Comparison of ENCODE assay signal across 28 mouse cellular contexts in the genomic region with DNA sequence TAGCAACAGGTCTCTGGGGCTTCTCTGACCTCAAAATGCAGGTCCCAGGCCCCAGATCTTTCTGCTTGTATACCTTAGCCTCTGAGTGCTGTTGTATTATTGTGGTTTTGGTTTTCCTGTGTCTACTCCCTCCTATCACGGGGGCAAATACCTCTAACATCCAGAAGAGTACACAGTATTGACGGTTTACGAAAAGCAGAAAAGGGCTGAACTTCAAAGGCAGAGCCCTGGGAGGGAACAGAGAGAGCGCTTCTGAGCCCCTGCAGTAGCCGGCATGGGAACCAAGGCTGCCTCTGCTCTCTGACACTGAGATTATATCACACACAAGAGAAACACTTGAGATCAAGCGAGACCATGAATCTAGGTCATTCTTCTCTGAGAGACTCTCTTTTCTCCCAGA. TPM values are rescaled to one million over a fixed set of nuclear protein-coding genes. Genes with fewer than 3 reads are reported as not detected.
DNase-seq lines count a peak whose midpoint lies in the region; ATAC-seq and TF ChIP-seq lines count a peak whose summit lies in the region.
"Had no signal": no experiment of that assay in that cellular context is flagged by ENCODE, and none has a peak within 500 bp of the region (broad histone marks: within the 10 kb centered on the region; RNA-seq: fewer than 3 reads in every experiment).

No protein-coding gene starts in this region.

- peak; percentile 29 to 32; a peak in 3 of 4 replicates for ATAC-seq in hematopoietic stem cell, adult 5-6 weeks (replicated peaks in 1 of 2; ENCODE audit: insufficient read depth in 1 of 2, low FRiP score in 2 of 2, low TSS enrichment in 1 of 2, low read depth in 1 of 2, poor library complexity in 2 of 2, severe bottlenecking in 2 of 2)
- ATAC-seq: forebrain, embryonic 13.5 days; liver, embryonic 12.5 days had no signal

- no peak for TF ChIP-seq POLR2A in thymus, adult 2 months (IDR thresholded peaks at IDR 0.05; ENCODE audit: control insufficient read depth, extremely low read depth, insufficient read depth, low read length, poor library complexity)

- no peak for TF ChIP-seq CTCF in thymus, adult 2 months (IDR thresholded peaks at IDR 0.05; ENCODE audit: borderline replicate concordance, control insufficient read depth, extremely low read depth, insufficient read depth, low read length, poor library complexity)

- no peaks in the 10 kb centered on the region for H3K36me3 ChIP-seq in thymus, adult 2 months (ENCODE audit: control insufficient read depth, insufficient read depth, low read length)
- H3K36me3 ChIP-seq: embryonic facial prominence, embryonic 13.5 days; heart, embryonic 15.5 days; kidney, embryonic 15.5 days; limb, embryonic 13.5 days; liver, embryonic 12.5 days had no signal

- peaks cover 23% of the 10 kb centered on the region for H3K4me1 ChIP-seq in thymus, adult 2 months (replicated peaks; ENCODE audit: control insufficient read depth, insufficient read depth, low read length)
- H3K4me1 ChIP-seq: heart, embryonic 15.5 days; kidney, embryonic 15.5 days; liver, embryonic 12.5 days; megakaryocyte, embryonic 14.5 days had no signal

- peak overlapping the region; percentile 76 for H3K27ac ChIP-seq in thymus, adult 2 months (ENCODE audit: control insufficient read depth, insufficient read depth, low read length)
- H3K27ac ChIP-seq: embryonic facial prominence, embryonic 13.5 days; forebrain, embryonic 13.5 days; gastrocnemius, adult 2 months; heart, embryonic 15.5 days; kidney, embryonic 15.5 days; limb, embryonic 13.5 days; liver, embryonic 12.5 days had no signal

- WGBS in thymus, adult 2 months: 3% methylated on average over 6 of the region's 6 CpGs

- H3K4me3 ChIP-seq in thymus, adult 2 months (ENCODE audit: control insufficient read depth, insufficient read depth, low read length): no peak overlapping the region
- H3K4me3 ChIP-seq: embryonic facial prominence, embryonic 13.5 days; erythroblast, embryonic 14.5 days; forebrain, embryonic 13.5 days; gastrocnemius, adult 2 months; heart, embryonic 15.5 days; kidney, embryonic 15.5 days; limb, embryonic 13.5 days; liver, embryonic 12.5 days; megakaryocyte, embryonic 14.5 days; myocyte had no signal

- no peaks in the 10 kb centered on the region for H3K27me3 ChIP-seq in thymus, adult 2 months (ENCODE audit: control insufficient read depth, insufficient read depth, low read length)
- H3K27me3 ChIP-seq: embryonic facial prominence, embryonic 13.5 days; forebrain, embryonic 13.5 days; heart, embryonic 15.5 days; kidney, embryonic 15.5 days; limb, embryonic 13.5 days; liver, embryonic 12.5 days; megakaryocyte, embryonic 14.5 days had no signal

- DNase-seq in T-cell, adult 2 months (ENCODE audit: low spot score): peak; percentile 61
- peak; percentile 36 for DNase-seq in thymus, adult 2 months
- peak; percentile 56 for DNase-seq in thymus, postnatal 4 days
- no peak for DNase-seq in cerebellum, postnatal 14 days
- no peak for DNase-seq in left cerebral cortex, adult 11 months (ENCODE audit: low spot score)
- DNase-seq in cerebellum, adult 8-10 months: no peak
- DNase-seq: adrenal gland, postnatal 36 days; cerebellum, adult 11 months; cerebellum, postnatal 25 days; embryo, embryonic 11 days; gastrocnemius, adult 2 months; kidney, adult 11 months; kidney, postnatal 36 days; layer of hippocampus, postnatal 36 days; lung, adult 18-20 months; lung, postnatal 14 days; midbrain, embryonic 14.5 days; spleen, adult 18-20 months had no signal

RNA-seq across cellular contexts. Expression of gene Lmo4, which starts 48.0 kb away (rescaled TPM):
- total RNA-seq in hematopoietic stem cell, adult 5-6 weeks (2017): 36.6 and 47.0 TPM in 2 replicates
- polyA plus RNA-seq in thymus, adult 2 months (2012; rRNA removed): 99.1 and 106 TPM in 2 replicates

Comparison
In these comparisons a context has a peak if more than half of its experiments do, and no peak if none do; other contexts are left out.
1. DNase-seq: peak in T-cell, adult 2 months (single experiment), thymus, adult 2 months (single experiment) and thymus, postnatal 4 days (single experiment); none in cerebellum, postnatal 14 days (0 of 2), left cerebral cortex, adult 11 months (single experiment) and cerebellum, adult 8-10 months (single experiment).